Mouse (Mus musculus): ENCODE data around the gene H2-Eb2. TPM values are rescaled to one million over a fixed set of nuclear protein-coding genes. Genes with fewer than 3 reads are reported as not detected.

H2-Eb2 gene
- polyA plus RNA-seq, 1 experiment from 2014 or later = 0.25 TPM

DNA sequence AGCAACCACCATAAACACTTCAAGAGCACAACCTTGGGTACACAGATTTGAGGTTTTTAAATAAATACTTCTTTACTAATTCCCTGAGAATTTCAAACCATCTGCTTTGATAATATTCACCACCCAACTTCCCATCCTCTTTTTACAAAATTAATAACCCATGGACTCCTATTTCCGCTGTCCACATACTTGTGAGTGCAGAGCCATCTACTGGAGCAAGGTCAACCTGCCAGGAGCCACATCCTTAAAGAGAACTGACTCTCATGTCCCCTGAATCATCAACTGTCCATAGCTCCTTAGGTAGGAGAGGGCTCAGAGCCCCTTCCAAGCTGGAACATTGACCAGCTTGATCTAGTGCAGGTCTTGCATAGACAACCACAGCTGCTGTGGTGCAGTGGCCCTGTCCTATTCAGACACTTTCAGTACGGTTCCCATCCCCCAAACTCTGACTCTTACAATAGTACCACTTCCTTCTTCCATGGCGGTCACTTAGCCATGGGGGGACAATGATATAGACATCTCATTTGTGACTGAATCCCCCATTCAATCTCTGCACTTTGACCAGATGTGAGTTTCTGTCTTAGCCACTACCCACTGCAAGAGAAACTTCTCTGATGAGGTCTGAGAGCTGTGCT lies 38.3 kb downstream of the H2-Eb2 start:
- no peak overlapping the region for H3K4me2 ChIP-seq (ENCODE audit: low read length)
- 81% methylated on average over 3 of the region's 3 CpGs for WGBS
- no peaks in the 10 kb centered on the region for H3K9me3 ChIP-seq (ENCODE audit: control insufficient read depth, low read length)
- no peak for ATAC-seq
- H3K27me3 ChIP-seq (replicated peaks; ENCODE audit: control insufficient read depth, insufficient read depth, low read length) = no peaks in the 10 kb centered on the region
- no peak overlapping the region for H3K4me3 ChIP-seq (ENCODE audit: low read length)
- H3K27ac ChIP-seq (ENCODE audit: low read depth, low read length) = no peak overlapping the region
- no peak overlapping the region for H3K9ac ChIP-seq (ENCODE audit: low read depth, low read length)
- H3K4me1 ChIP-seq (ENCODE audit: control insufficient read depth, insufficient read depth, low read depth, low read length) = no peaks in the 10 kb centered on the region
- no peaks in the 10 kb centered on the region for H3K36me3 ChIP-seq (ENCODE audit: control insufficient read depth, insufficient read depth, low read length)

GRCm38 (mm10) chr17:34365031-34365430 lies 39.6 kb downstream of the H2-Eb2 start:
- no peaks in the 10 kb centered on the region for H3K4me1 ChIP-seq (ENCODE audit: control insufficient read depth, insufficient read depth, low read depth, low read length)
- no peak overlapping the region for H3K9ac ChIP-seq (ENCODE audit: low read depth, low read length)
- H3K9me3 ChIP-seq (ENCODE audit: control insufficient read depth, low read length) = no peaks in the 10 kb centered on the region
- no peak overlapping the region for H3K4me3 ChIP-seq (ENCODE audit: low read length)
- ATAC-seq = no peak
- no peak overlapping the region for H3K27ac ChIP-seq (ENCODE audit: low read depth, low read length)
- 71% methylated on average over 10 of the region's 10 CpGs for WGBS
- no peak overlapping the region for H3K4me2 ChIP-seq (ENCODE audit: low read length)
- no peaks in the 10 kb centered on the region for H3K27me3 ChIP-seq (replicated peaks; ENCODE audit: control insufficient read depth, insufficient read depth, low read length)
- no peaks in the 10 kb centered on the region for H3K36me3 ChIP-seq (ENCODE audit: control insufficient read depth, insufficient read depth, low read length)

DNA sequence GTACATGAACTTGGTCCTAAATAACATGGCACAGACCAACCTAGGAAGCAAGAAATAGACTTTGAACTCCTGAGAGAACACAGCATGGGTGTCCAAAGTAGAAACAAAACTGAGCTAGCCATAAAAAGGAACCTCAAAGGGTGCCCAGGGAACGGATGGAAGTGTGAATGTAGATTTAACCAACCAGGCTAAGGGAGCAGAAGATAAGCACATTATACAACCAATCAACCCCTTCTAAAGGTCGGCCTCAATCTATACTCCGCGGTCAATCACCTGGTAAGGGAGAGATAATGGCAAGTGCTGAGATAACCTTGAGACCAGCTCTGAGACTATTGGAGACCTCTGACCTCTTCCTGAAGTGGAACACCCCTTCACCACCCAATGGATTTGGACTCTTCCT lies 45.1 kb downstream of the H2-Eb2 start:
- no peak overlapping the region for H3K9ac ChIP-seq (ENCODE audit: low read depth, low read length)
- 85% methylated on average over 4 of the region's 4 CpGs for WGBS
- no peaks in the 10 kb centered on the region for H3K9me3 ChIP-seq (ENCODE audit: control insufficient read depth, low read length)
- H3K27me3 ChIP-seq (replicated peaks; ENCODE audit: control insufficient read depth, insufficient read depth, low read length) = no peaks in the 10 kb centered on the region
- no peak overlapping the region for H3K27ac ChIP-seq (ENCODE audit: low read depth, low read length)
- no peak overlapping the region for H3K4me3 ChIP-seq (ENCODE audit: low read length)
- no peaks in the 10 kb centered on the region for H3K36me3 ChIP-seq (ENCODE audit: control insufficient read depth, insufficient read depth, low read length)
- ATAC-seq = no peak
- no peaks in the 10 kb centered on the region for H3K4me1 ChIP-seq (ENCODE audit: control insufficient read depth, insufficient read depth, low read depth, low read length)
- no peak overlapping the region for H3K4me2 ChIP-seq (ENCODE audit: low read length)

- Histone ChIP-seq H3K27me3 (replicated peaks; ENCODE audit: control insufficient read depth, insufficient read depth, low read length) (no peaks in the 10 kb centered on the region), H3K9me3 (ENCODE audit: control insufficient read depth, low read length) (no peaks in the 10 kb centered on the region), H3K36me3 (ENCODE audit: control insufficient read depth, insufficient read depth, low read length) (no peaks in the 10 kb centered on the region), H3K4me3 (ENCODE audit: low read length) (no peak overlapping the region), H3K27ac (ENCODE audit: low read depth, low read length) (no peak overlapping the region), H3K9ac (ENCODE audit: low read depth, low read length) (no peak overlapping the region), H3K4me2 (ENCODE audit: low read length) (no peak overlapping the region), H3K4me1 (ENCODE audit: control insufficient read depth, insufficient read depth, low read depth, low read length) (no peaks in the 10 kb centered on the region)
- no peak for ATAC-seq
- 83% methylated on average over 6 of the region's 6 CpGs for WGBS
These were observed 47.7 kb downstream of the H2-Eb2 start for GRCm38 (mm10) chr17:34373055-34373709.

GRCm38 (mm10) chr17:34376847-34377246 lies 51.4 kb downstream of the H2-Eb2 start, which contains the start of gene Btnl1:
Btnl1 (plus strand) TSS chr17:34377132.
- H3K4me1 ChIP-seq (ENCODE audit: control insufficient read depth, insufficient read depth, low read depth, low read length) = no peaks in the 10 kb centered on the region

GRCm38 (mm10) chr17:34377450-34378209 lies 52.2 kb downstream of the H2-Eb2 start:
- no peaks in the 10 kb centered on the region for H3K9me3 ChIP-seq (ENCODE audit: control insufficient read depth, low read length)
- no peak overlapping the region for H3K4me2 ChIP-seq (ENCODE audit: low read length)
- H3K27ac ChIP-seq (ENCODE audit: low read depth, low read length) = no peak overlapping the region
- 55% methylated on average over 6 of the region's 6 CpGs for WGBS
- H3K4me1 ChIP-seq (ENCODE audit: control insufficient read depth, insufficient read depth, low read depth, low read length) = no peaks in the 10 kb centered on the region
- no peak for ATAC-seq
- H3K36me3 ChIP-seq (ENCODE audit: control insufficient read depth, insufficient read depth, low read length) = no peaks in the 10 kb centered on the region
- no peak overlapping the region for H3K4me3 ChIP-seq (ENCODE audit: low read length)
- H3K9ac ChIP-seq (ENCODE audit: low read depth, low read length) = no peak overlapping the region
- no peaks in the 10 kb centered on the region for H3K27me3 ChIP-seq (replicated peaks; ENCODE audit: control insufficient read depth, insufficient read depth, low read length)

More at GRCm38 (mm10) chr17:34376847-34377246, 51.4 kb downstream of the H2-Eb2 start, which contains the start of gene Btnl1:
- 78% methylated on average over 2 of the region's 2 CpGs for WGBS
- ATAC-seq = no peak
- no peak within 1 kb of the TSS for H3K4me2 ChIP-seq (ENCODE audit: low read length)
- no peak within 1 kb of the TSS for H3K4me3 ChIP-seq (ENCODE audit: low read length)
- no peaks in the 10 kb centered on the region for H3K9me3 ChIP-seq (ENCODE audit: control insufficient read depth, low read length)
- no peak within 1 kb of the TSS for H3K9ac ChIP-seq (ENCODE audit: low read depth, low read length)
- H3K27me3 ChIP-seq (replicated peaks; ENCODE audit: control insufficient read depth, insufficient read depth, low read length) = no peaks in the 10 kb centered on the region
- no peak within 1 kb of the TSS for H3K27ac ChIP-seq (ENCODE audit: low read depth, low read length)
- H3K36me3 ChIP-seq (ENCODE audit: control insufficient read depth, insufficient read depth, low read length) = no peaks in the 10 kb centered on the region

- Histone ChIP-seq H3K27me3 (replicated peaks; ENCODE audit: control insufficient read depth, insufficient read depth, low read length) (no peaks in the 10 kb centered on the region), H3K9ac (ENCODE audit: low read depth, low read length) (no peak overlapping the region), H3K27ac (ENCODE audit: low read depth, low read length) (no peak overlapping the region), H3K4me2 (ENCODE audit: low read length) (no peak overlapping the region), H3K9me3 (ENCODE audit: control insufficient read depth, low read length) (no peaks in the 10 kb centered on the region), H3K36me3 (ENCODE audit: control insufficient read depth, insufficient read depth, low read length) (no peaks in the 10 kb centered on the region), H3K4me3 (ENCODE audit: low read length) (no peak overlapping the region), H3K4me1 (ENCODE audit: control insufficient read depth, insufficient read depth, low read depth, low read length) (no peaks in the 10 kb centered on the region)
- 80% methylated on average over 2 of the region's 2 CpGs for WGBS
- no peak for ATAC-seq
These were observed 53.3 kb downstream of the H2-Eb2 start for GRCm38 (mm10) chr17:34378716-34379115.

DNA sequence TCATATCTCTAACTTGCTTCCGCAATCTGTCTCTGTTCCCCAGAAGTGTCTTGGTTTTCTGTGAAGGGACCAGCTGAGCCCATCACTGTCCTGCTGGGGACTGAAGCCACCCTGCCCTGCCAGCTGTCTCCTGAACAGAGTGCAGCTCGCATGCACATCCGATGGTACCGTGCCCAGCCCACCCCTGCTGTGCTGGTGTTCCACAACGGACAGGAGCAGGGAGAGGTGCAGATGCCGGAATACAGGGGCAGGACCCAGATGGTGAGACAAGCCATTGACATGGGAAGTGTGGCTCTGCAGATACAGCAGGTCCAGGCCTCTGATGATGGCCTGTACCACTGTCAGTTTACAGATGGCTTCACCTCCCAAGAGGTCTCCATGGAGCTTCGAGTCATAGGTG lies 54.0 kb downstream of the H2-Eb2 start:
- no peak for ATAC-seq
- H3K4me1 ChIP-seq (ENCODE audit: control insufficient read depth, insufficient read depth, low read depth, low read length) = no peaks in the 10 kb centered on the region
- H3K4me2 ChIP-seq (ENCODE audit: low read length) = no peak overlapping the region
- H3K36me3 ChIP-seq (ENCODE audit: control insufficient read depth, insufficient read depth, low read length) = no peaks in the 10 kb centered on the region
- 66% methylated on average over 7 of the region's 7 CpGs for WGBS
- no peaks in the 10 kb centered on the region for H3K9me3 ChIP-seq (ENCODE audit: control insufficient read depth, low read length)
- H3K9ac ChIP-seq (ENCODE audit: low read depth, low read length) = no peak overlapping the region
- no peaks in the 10 kb centered on the region for H3K27me3 ChIP-seq (replicated peaks; ENCODE audit: control insufficient read depth, insufficient read depth, low read length)
- H3K4me3 ChIP-seq (ENCODE audit: low read length) = no peak overlapping the region
- no peak overlapping the region for H3K27ac ChIP-seq (ENCODE audit: low read depth, low read length)

GRCm38 (mm10) chr17:34381876-34382275 lies 56.4 kb downstream of the H2-Eb2 start:
- no peaks in the 10 kb centered on the region for H3K9me3 ChIP-seq (ENCODE audit: control insufficient read depth, low read length)
- H3K9ac ChIP-seq (ENCODE audit: low read depth, low read length) = no peak overlapping the region
- no peaks in the 10 kb centered on the region for H3K27me3 ChIP-seq (replicated peaks; ENCODE audit: control insufficient read depth, insufficient read depth, low read length)
- no peaks in the 10 kb centered on the region for H3K4me1 ChIP-seq (ENCODE audit: control insufficient read depth, insufficient read depth, low read depth, low read length)
- H3K27ac ChIP-seq (ENCODE audit: low read depth, low read length) = no peak overlapping the region
- no peak overlapping the region for H3K4me3 ChIP-seq (ENCODE audit: low read length)
- no peak for ATAC-seq
- no peaks in the 10 kb centered on the region for H3K36me3 ChIP-seq (ENCODE audit: control insufficient read depth, insufficient read depth, low read length)
- no peak overlapping the region for H3K4me2 ChIP-seq (ENCODE audit: low read length)
- 75% methylated on average over 11 of the region's 11 CpGs for WGBS
